ENCODE assay signal across 15 mouse cellular contexts in the genomic region with DNA sequence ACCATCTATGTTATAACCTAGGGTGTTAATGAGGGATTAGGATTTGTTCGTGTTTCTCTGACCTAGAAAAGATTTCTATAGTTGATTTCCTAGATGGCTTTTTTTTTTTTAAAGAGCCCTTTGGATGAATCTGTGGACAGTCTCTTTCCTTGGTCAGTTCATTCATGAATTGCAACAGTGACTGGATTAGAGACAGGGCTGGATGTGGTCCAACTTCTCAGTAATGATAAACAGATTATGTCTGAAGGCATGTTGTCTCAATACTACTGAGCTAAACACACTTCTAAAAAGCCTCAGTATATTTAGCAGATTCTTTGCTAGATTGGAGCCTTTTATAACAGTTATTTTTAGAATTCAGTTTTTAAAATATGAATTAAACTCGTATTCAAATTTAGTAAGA. TPM values are rescaled to one million over a fixed set of nuclear protein-coding genes. Genes with fewer than 3 reads are reported as not detected.
DNase-seq lines count a peak whose midpoint lies in the region; ATAC-seq and TF ChIP-seq lines count a peak whose summit lies in the region.
"Had no signal": no experiment of that assay in that cellular context is flagged by ENCODE, and none has a peak within 500 bp of the region (broad histone marks: within the 10 kb centered on the region; RNA-seq: fewer than 3 reads in every experiment).

No protein-coding gene starts in this region.

- no peak for TF ChIP-seq POLR2A in limb, embryonic 14.5 days (IDR thresholded peaks at IDR 0.05; ENCODE audit: borderline replicate concordance, extremely low read depth, insufficient read depth, insufficient read length)

- 0 out of 2 replicates have a peak, but pooled peaks cover 2% of the 10 kb centered on the region for H3K4me1 ChIP-seq in limb, embryonic 14.5 days (ENCODE audit: control insufficient read depth, insufficient read depth, low read length)
- peaks cover 4% of the 10 kb centered on the region for H3K4me1 ChIP-seq in limb, embryonic 10.5 days
- H3K4me1 ChIP-seq in lung, embryonic 16.5 days (replicated peaks; ENCODE audit: control insufficient read depth, insufficient read depth, low read length): no peaks in the 10 kb centered on the region
- 0 out of 2 replicates have a peak, but pooled peaks cover 7% of the 10 kb centered on the region for H3K4me1 ChIP-seq in forebrain, embryonic 13.5 days
- H3K4me1 ChIP-seq: heart, embryonic 12.5 days; hindbrain, embryonic 10.5 days; limb, embryonic 15.5 days; midbrain, embryonic 13.5 days had no signal

- H3K4me3 ChIP-seq in limb, embryonic 14.5 days (replicated peaks; ENCODE audit: low read length): no peak overlapping the region
- H3K4me3 ChIP-seq in limb, embryonic 10.5 days: no peak overlapping the region
- no peak overlapping the region for H3K4me3 ChIP-seq in lung, embryonic 16.5 days (ENCODE audit: low read length)
- H3K4me3 ChIP-seq in forebrain, embryonic 13.5 days: no peak overlapping the region
- H3K4me3 ChIP-seq: heart, embryonic 12.5 days; hindbrain, embryonic 10.5 days; limb, embryonic 15.5 days; midbrain, embryonic 13.5 days had no signal

- H3K9ac ChIP-seq in limb, embryonic 14.5 days (ENCODE audit: low read depth, low read length, severe bottlenecking): no peak overlapping the region
- H3K9ac ChIP-seq in lung, embryonic 16.5 days (ENCODE audit: low read length): no peak overlapping the region
- no peak overlapping the region for H3K9ac ChIP-seq in forebrain, embryonic 13.5 days
- H3K9ac ChIP-seq: heart, embryonic 12.5 days; limb, embryonic 15.5 days; midbrain, embryonic 13.5 days had no signal

- no peaks in the 10 kb centered on the region for H3K27me3 ChIP-seq in limb, embryonic 14.5 days (ENCODE audit: control insufficient read depth, insufficient read depth, low read length)
- no peaks in the 10 kb centered on the region for H3K27me3 ChIP-seq in limb, embryonic 10.5 days (ENCODE audit: low read depth, poor library complexity, severe bottlenecking)
- H3K27me3 ChIP-seq in lung, embryonic 16.5 days (ENCODE audit: control insufficient read depth, insufficient read depth, low read depth, low read length): no peaks in the 10 kb centered on the region
- H3K27me3 ChIP-seq in forebrain, embryonic 13.5 days: no peaks in the 10 kb centered on the region
- H3K27me3 ChIP-seq: heart, embryonic 12.5 days; limb, embryonic 15.5 days; midbrain, embryonic 13.5 days had no signal

- ATAC-seq in limb, embryonic 14.5 days (ENCODE audit: low FRiP score, low read depth): no peak
- peak; percentile 61; the same call in 1 of the 2 replicates for ATAC-seq in lung, embryonic 16.5 days (ENCODE audit: low read depth)
- no peak for ATAC-seq in forebrain, embryonic 13.5 days
- ATAC-seq: midbrain, embryonic 13.5 days had no signal

- no peak overlapping the region for H3K27ac ChIP-seq in limb, embryonic 14.5 days (replicated peaks; ENCODE audit: low read depth, low read length)
- no peak overlapping the region for H3K27ac ChIP-seq in limb, embryonic 10.5 days
- H3K27ac ChIP-seq in lung, embryonic 16.5 days (ENCODE audit: low read length): no peak overlapping the region
- no peak overlapping the region for H3K27ac ChIP-seq in forebrain, embryonic 13.5 days
- H3K27ac ChIP-seq: hindbrain, embryonic 10.5 days; limb, embryonic 15.5 days; macrophage; midbrain, embryonic 13.5 days had no signal

- H3K4me2 ChIP-seq in limb, embryonic 14.5 days (replicated peaks; ENCODE audit: low read depth, low read length, severe bottlenecking): no peak overlapping the region
- no peak overlapping the region for H3K4me2 ChIP-seq in lung, embryonic 16.5 days (ENCODE audit: low read depth, low read length)
- no peak overlapping the region for H3K4me2 ChIP-seq in forebrain, embryonic 13.5 days
- H3K4me2 ChIP-seq: heart, embryonic 12.5 days; limb, embryonic 15.5 days; midbrain, embryonic 13.5 days had no signal

- peak; percentile 15 for DNase-seq in gastrocnemius, postnatal 10 days
- no peak for DNase-seq in gastrocnemius, adult 18-20 months (ENCODE audit: low spot score)
- peak; percentile 57 for DNase-seq in limb, embryonic 14.5 days (ENCODE audit: low spot score)
- DNase-seq in limb, embryonic 10.5 days (ENCODE audit: low spot score): no peak
- DNase-seq in MN1 (ENCODE audit: low spot score): peak; percentile 13
- DNase-seq in spleen, postnatal 36 days (ENCODE audit: low spot score in 2 of 2): no peak
- DNase-seq: adrenal gland, adult 8-10 months; cerebellum, adult 9-10 months had no signal

- H3K9me3 ChIP-seq in limb, embryonic 14.5 days (ENCODE audit: control insufficient read depth, low read length): no peaks in the 10 kb centered on the region
- H3K9me3 ChIP-seq in limb, embryonic 10.5 days (replicated peaks): no peaks in the 10 kb centered on the region
- H3K9me3 ChIP-seq in lung, embryonic 16.5 days (ENCODE audit: control insufficient read depth, low read length): no peaks in the 10 kb centered on the region
- no peaks in the 10 kb centered on the region for H3K9me3 ChIP-seq in forebrain, embryonic 13.5 days (replicated peaks)
- H3K9me3 ChIP-seq: heart, embryonic 12.5 days; hindbrain, embryonic 10.5 days; limb, embryonic 15.5 days; midbrain, embryonic 13.5 days had no signal

- WGBS in limb, embryonic 14.5 days: 59% methylated on average over 2 of the region's 2 CpGs
- WGBS in limb, embryonic 10.5 days: 81% methylated on average over 2 of the region's 2 CpGs
- WGBS in lung, embryonic 16.5 days: 46% methylated on average over 2 of the region's 2 CpGs
- WGBS in forebrain, embryonic 13.5 days: 52% methylated on average over 2 of the region's 2 CpGs

- H3K36me3 ChIP-seq in limb, embryonic 14.5 days (ENCODE audit: control insufficient read depth, insufficient read depth, low read length): no peaks in the 10 kb centered on the region
- H3K36me3 ChIP-seq in limb, embryonic 10.5 days: no peaks in the 10 kb centered on the region
- H3K36me3 ChIP-seq in lung, embryonic 16.5 days (ENCODE audit: control insufficient read depth, insufficient read depth, low read length): no peaks in the 10 kb centered on the region
- H3K36me3 ChIP-seq in forebrain, embryonic 13.5 days (ENCODE audit: poor library complexity, severe bottlenecking): no peaks in the 10 kb centered on the region
- H3K36me3 ChIP-seq: heart, embryonic 12.5 days; hindbrain, embryonic 10.5 days; limb, embryonic 15.5 days; midbrain, embryonic 13.5 days had no signal

RNA-seq across cellular contexts. Expression of gene Col24a1, which starts 44.9 kb away (rescaled TPM):
- 1 to 10 TPM; 6.7 to 9.1 TPM for total RNA-seq in gastrocnemius, postnatal 10 days (2021)
- total RNA-seq in gastrocnemius, adult 18-20 months (2021): 1 to 10 TPM in 1 of 2 experiments, under 1 TPM in 1; 0.89 to 2.2 TPM
- 24.0 and 24.3 TPM in 2 replicates for polyA plus RNA-seq in limb, embryonic 14.5 days (2012; rRNA removed)
- polyA plus RNA-seq in limb, embryonic 14.5 days (2014; fragmentation: Nextera tagmentation; extraction: Ambion mirVana): 9.5 TPM in 2 replicates
- 0.73 and 1.0 TPM in 2 replicates for polyA plus RNA-seq in limb, embryonic 10.5 days (2016; fragmentation: Nextera tagmentation; extraction: Ambion mirVana)
- polyA plus RNA-seq in lung, embryonic 16.5 days (2015; fragmentation: Nextera tagmentation; extraction: Ambion mirVana): 2.1 and 2.4 TPM in 2 replicates
- polyA plus RNA-seq in forebrain, embryonic 13.5 days (2015; fragmentation: Nextera tagmentation; extraction: Ambion mirVana): 0.23 and 0.26 TPM in 2 replicates
- total RNA-seq: adrenal gland, adult 8-10 months had no signal
- polyA plus RNA-seq: macrophage had no signal

Comparison
In these comparisons a context has a peak if more than half of its experiments do, and no peak if none do; other contexts are left out.
1. DNase-seq: peak in gastrocnemius, postnatal 10 days (single experiment), limb, embryonic 14.5 days (single experiment) and MN1 (single experiment); none in gastrocnemius, adult 18-20 months (single experiment), limb, embryonic 10.5 days (single experiment) and spleen, postnatal 36 days (0 of 2).